Mouse (Mus musculus) brain, embryonic 14.5 days (tissue): Measurements from ENCODE around the gene Ptprt. TPM values are rescaled to one million over a fixed set of nuclear protein-coding genes. Genes with fewer than 3 reads are reported as not detected.

ENCODE experiments used
- DNase-seq: peaks from one replicate; pipeline ENCODE4 v3.0.0-alpha.2; 2011; ENCODE audit warnings: low read depth
- CTCF ChIP-seq: fragments of 200-500 bp; IDR thresholded peaks from 2 replicates; pipeline ENCODE4 v1.5.1; 2012; ENCODE audit warnings: inconsistent platforms, mild to moderate bottlenecking, moderate library complexity, borderline replicate concordance; ENCODE audit not compliant: insufficient read depth, insufficient read length; ENCODE audit errors: extremely low read depth
- POLR2A ChIP-seq: fragments of 200-500 bp; IDR thresholded peaks from 2 replicates; pipeline ENCODE4 v1.6.1; 2012; ENCODE audit warnings: mild to moderate bottlenecking, inconsistent platforms, borderline replicate concordance; ENCODE audit not compliant: poor library complexity, insufficient read depth, insufficient read length, severe bottlenecking; ENCODE audit errors: extremely low read depth
- polyA plus RNA-seq: library from polyadenylated mRNA; depleted of rRNA; stranded (reverse); fragments of >200 nt; gene quantifications from 2 replicates; pipeline ENCODE4 v1.2.3, GENCODE M21; 2012

Gene Ptprt
- polyA plus RNA-seq, 1 experiment = 14.8 TPM

GRCm38 (mm10) chr2:161534151-161534550 lies 1126.8 kb downstream of the Ptprt start:
- TF ChIP-seq CTCF (no peak), POLR2A (no peak)
- DNase-seq = peak; percentile 56

GRCm38 (mm10) chr2:161527192-161527591 lies 1133.8 kb downstream of the Ptprt start:
- TF ChIP-seq POLR2A (no peak), CTCF (no peak)
- DNase-seq = no peak

GRCm38 (mm10) chr2:161519671-161520070 lies 1141.3 kb downstream of the Ptprt start:
- DNase-seq = no peak
- TF ChIP-seq CTCF (no peak), POLR2A (no peak)

GRCm38 (mm10) chr2:161516921-161517320 lies 1144.0 kb downstream of the Ptprt start:
- TF ChIP-seq CTCF = no peak
- TF ChIP-seq POLR2A = no peak
- peak; percentile 83 for DNase-seq

- no peak for TF ChIP-seq POLR2A
- TF ChIP-seq CTCF = no peak
- peak; percentile 47 for DNase-seq
Observed at GRCm38 (mm10) chr2:161513256-161513655, 1147.7 kb downstream of the Ptprt start.

- peak; percentile 77 for DNase-seq
Observed at GRCm38 (mm10) chr2:161511880-161512570, 1148.9 kb downstream of the Ptprt start.

- TF ChIP-seq CTCF (no peak), POLR2A (no peak)
- peak; percentile 23 for DNase-seq
Observed at GRCm38 (mm10) chr2:161511101-161511759, 1149.7 kb downstream of the Ptprt start.

- TF ChIP-seq CTCF (no peak), POLR2A (no peak)
- peak; percentile 72 for DNase-seq
Observed at GRCm38 (mm10) chr2:161499097-161499899, 1161.6 kb downstream of the Ptprt start.

- DNase-seq = peak; percentile 62
- no peak for TF ChIP-seq POLR2A
- TF ChIP-seq CTCF = no peak
Observed at GRCm38 (mm10) chr2:161498449-161499096, 1162.4 kb downstream of the Ptprt start.

GRCm38 (mm10) chr2:161481741-161482140 lies 1179.2 kb downstream of the Ptprt start:
- DNase-seq = no peak
- no peak for TF ChIP-seq CTCF
- TF ChIP-seq POLR2A = no peak

- TF ChIP-seq CTCF = no peak
- no peak for TF ChIP-seq POLR2A
- DNase-seq = no peak
Observed at GRCm38 (mm10) chr2:161480445-161480844, 1180.5 kb downstream of the Ptprt start.
